Mouse (Mus musculus): Measurements from ENCODE around the gene Thap8.

DNA sequence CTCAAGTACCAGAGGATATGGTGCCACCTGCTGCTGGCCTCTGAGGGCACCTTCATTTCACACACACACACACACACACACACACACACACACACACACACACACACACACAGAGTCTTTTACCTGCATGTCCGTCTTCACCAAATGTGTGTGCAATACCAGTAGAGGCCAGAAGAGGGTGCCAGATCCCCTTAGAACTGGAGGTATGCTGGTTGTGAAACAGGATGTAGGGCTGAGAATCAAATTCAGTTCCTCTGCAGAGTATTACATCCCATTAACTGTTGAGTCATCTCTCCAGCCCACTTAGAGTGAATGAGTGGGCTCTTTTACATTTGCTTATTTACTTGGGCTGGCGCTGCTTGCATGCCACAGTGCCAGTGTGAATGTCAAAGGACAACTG is 45.5 kb downstream of the Thap8 start:
- TF ChIP-seq CTCF (IDR thresholded peaks at IDR 0.05; ENCODE audit: insufficient read depth, low read length) (peak; percentile 17; the same call in 1 of the 2 replicates), POLR2A (IDR thresholded peaks at IDR 0.05; ENCODE audit: borderline replicate concordance, extremely low read depth, low read depth, low read length) (no peak)
